Mouse (Mus musculus) cortical plate, adult 2 months (tissue): ENCODE data around the gene Ift88. TPM values are rescaled to one million over a fixed set of nuclear protein-coding genes. Genes with fewer than 3 reads are reported as not detected.
"Not testable (repeated sequence)": the region's sequence is repeated elsewhere in the genome, so short reads cannot be mapped to it uniquely, and the experiment has no call there.

Experiments
- H3K27ac ChIP-seq: fragments of 200-500 bp; 2 replicates; pipeline ENCODE4 v1.5.1; 2012; ENCODE audit warnings: low read length, control low read depth, inconsistent platforms; ENCODE audit not compliant: insufficient read depth
- H3K4me1 ChIP-seq: fragments of 200-500 bp; 2 replicates; pipeline ENCODE4 v1.6.1; 2011; ENCODE audit warnings: low read length; ENCODE audit not compliant: control insufficient read depth, insufficient read depth
- H3K4me3 ChIP-seq: fragments of 200-500 bp; 2 replicates; pipeline ENCODE4 v1.5.1; 2011; ENCODE audit warnings: mild to moderate bottlenecking, low read length, control low read depth; ENCODE audit not compliant: insufficient read depth
- CTCF ChIP-seq: fragments of 200-500 bp; IDR thresholded peaks from 2 replicates; pipeline ENCODE4 v1.5.1; 2011; ENCODE audit warnings: mild to moderate bottlenecking, control low read depth, low read length; ENCODE audit not compliant: insufficient read depth; ENCODE audit errors: extremely low read depth
- POLR2A ChIP-seq: fragments of 200-500 bp; IDR thresholded peaks from 2 replicates; pipeline ENCODE4 v1.6.1; 2011; ENCODE audit warnings: mild to moderate bottlenecking, low read length, control low read depth; ENCODE audit not compliant: insufficient read depth; ENCODE audit errors: extremely low read depth
- polyA plus RNA-seq: library from polyadenylated mRNA; depleted of rRNA; stranded (reverse); fragments of >200 nt; gene quantifications from 2 replicates; pipeline ENCODE4 v1.2.3, GENCODE M21; 2012

Gene Ift88
- polyA plus RNA-seq, 1 experiment = 17.2 TPM

DNA sequence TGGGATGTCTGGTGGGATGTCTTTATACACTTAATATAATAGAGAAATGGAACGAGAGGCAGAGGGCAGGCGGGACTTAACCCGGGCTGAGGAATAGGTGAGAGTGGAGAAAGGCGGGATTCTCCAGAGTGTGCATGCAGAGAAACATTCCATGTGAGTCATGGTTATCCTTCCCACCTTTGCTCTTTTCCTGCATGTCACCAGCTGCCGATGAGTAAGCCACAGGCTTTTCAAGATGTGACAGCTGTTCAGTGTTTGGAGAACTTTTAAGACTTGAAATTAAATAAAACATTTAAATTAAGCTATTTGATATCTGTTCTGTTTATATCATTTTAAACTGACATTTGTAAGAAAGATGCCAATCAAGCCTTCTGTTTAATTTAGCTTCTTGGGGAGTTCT lies 36.0 kb downstream of the Ift88 start:
- H3K27ac ChIP-seq = no peak overlapping the region
- TF ChIP-seq POLR2A (no peak), CTCF (no peak)
- no peaks in the 10 kb centered on the region for H3K4me1 ChIP-seq
- no peak overlapping the region for H3K4me3 ChIP-seq

DNA sequence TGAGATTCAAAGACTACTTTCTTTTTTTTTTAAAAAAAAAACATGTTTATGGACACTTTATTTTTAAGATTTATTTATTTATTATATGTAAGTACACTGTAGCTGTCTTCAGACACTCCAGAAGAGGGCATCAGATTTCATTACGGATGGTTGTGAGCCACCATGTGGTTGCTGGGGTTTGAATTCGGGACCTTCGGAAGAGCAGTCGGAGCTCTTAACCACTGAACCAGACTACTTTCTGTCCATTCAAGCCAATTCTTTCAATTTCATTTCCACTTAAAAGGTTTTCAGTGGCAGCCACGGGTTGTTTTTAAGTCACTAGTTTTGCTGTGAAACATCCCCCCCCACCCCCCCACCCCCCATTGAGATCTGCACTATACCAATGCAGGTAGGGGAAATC lies 36.5 kb downstream of the Ift88 start:
- not testable (repeated sequence) for H3K4me3 ChIP-seq, H3K27ac ChIP-seq, H3K4me1 ChIP-seq

DNA sequence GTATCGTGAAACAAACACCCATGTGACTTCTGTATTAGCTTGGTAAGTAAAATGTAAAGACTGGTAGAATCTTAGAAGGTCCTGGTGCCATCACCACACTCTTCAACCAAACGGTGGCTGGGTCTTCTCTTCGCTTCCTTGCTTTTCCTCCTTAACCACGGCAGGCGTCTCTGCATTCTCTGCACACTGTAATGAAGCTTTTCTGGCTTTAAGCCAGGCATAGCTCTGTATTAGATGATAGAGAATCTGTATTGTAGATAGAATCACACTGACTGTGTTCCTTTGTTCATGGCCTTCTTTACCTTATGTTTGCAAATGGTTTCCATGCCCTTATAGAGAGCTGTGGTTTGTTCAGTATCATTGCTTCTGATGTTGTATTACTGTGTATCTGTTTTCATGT lies 39.0 kb downstream of the Ift88 start:
- TF ChIP-seq POLR2A = no peak
- TF ChIP-seq CTCF = no peak
- Histone ChIP-seq H3K4me3 (no peak overlapping the region), H3K4me1 (no peaks in the 10 kb centered on the region), H3K27ac (no peak overlapping the region)

DNA sequence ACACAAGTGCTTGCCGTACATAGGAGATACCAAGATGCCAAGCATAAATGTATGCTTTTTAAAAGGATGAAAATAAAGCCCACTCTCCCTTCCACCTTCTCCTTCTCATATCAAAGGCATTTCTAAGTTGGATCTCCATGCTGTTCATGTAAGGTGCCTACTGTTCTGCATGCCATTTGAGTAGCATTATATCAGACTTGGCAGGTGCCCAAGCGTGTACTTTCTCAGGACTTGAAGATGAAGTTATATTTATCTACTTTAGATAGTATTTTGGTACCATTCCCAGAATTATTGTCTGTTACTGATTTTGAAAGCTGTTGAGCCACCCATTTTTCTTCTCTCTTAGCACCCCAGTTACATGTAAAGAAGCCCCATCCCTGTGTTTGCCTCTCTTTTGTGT lies 51.2 kb downstream of the Ift88 start:
- H3K4me3 ChIP-seq = no peak overlapping the region
- TF ChIP-seq CTCF (no peak), POLR2A (no peak)
- 0 out of 2 replicates have a peak overlapping the region, but pooled peaks have one; percentile 87 for H3K27ac ChIP-seq
- H3K4me1 ChIP-seq = peaks cover 5% of the 10 kb centered on the region

DNA sequence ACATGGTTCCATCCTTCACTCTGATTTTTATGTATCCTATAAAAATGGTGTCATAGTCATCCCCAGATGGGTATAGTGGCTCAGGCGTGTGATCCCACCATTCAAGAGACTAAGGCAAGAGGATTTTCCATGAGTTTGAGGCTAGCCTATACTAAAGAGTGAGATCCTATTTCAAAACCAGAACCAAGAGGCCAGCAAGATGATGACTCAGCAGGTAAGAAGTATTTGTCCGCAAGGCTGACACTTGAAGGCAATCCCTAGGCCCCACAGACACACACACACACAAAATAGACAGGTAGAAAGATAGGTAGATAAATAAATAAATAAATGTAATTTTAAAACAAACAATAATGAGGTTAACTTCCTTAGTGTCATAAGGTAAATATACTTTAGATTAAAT lies 58.4 kb downstream of the Ift88 start:
- H3K4me3 ChIP-seq = no peak overlapping the region
- H3K27ac ChIP-seq = no peak overlapping the region
- no peak for TF ChIP-seq POLR2A
- TF ChIP-seq CTCF = no peak
- no peaks in the 10 kb centered on the region for H3K4me1 ChIP-seq

DNA sequence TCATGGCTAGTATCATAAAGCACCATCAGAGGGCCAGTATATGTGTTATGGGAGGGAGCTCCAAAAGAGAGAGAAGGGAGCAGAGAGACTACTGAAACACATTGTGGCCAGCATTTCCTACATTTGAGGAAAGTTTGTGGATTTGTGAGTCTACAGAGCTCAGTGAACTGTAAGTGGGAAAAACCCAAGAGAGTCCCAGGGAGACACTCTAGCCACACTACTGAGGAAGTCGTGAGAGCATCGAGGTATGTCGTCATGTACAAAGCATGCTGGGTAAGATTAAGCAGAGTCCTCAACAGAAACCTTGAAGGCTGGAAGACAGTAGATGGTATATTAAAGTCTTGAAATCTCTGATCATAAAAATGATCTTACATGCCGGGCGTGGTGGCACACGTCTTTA lies 60.3 kb downstream of the Ift88 start:
- Histone ChIP-seq H3K4me3 (no peak overlapping the region), H3K4me1 (peaks cover 2% of the 10 kb centered on the region; the same call in 1 of the 2 replicates), H3K27ac (no peak overlapping the region)
- TF ChIP-seq POLR2A = no peak
- TF ChIP-seq CTCF = no peak

DNA sequence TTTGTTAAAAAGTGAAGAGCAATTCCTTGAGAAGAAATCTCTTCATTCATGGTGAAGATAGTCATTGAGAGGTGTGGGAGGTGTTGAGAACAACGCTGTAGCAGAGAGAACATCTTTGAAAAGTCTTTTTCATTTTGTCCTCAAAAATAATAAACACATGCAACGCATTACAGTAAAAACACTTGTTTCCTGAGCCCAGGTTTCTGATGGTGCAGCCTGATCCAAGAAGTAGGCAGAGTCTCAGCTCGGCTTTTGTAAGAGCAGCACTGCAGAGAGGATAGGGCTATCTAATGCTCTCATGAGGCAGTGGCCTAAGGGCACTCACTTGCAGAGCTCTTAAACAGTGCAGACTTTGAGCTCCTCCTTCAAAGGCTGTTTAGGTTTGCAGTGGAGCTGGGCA lies 65.8 kb downstream of the Ift88 start:
- TF ChIP-seq CTCF (no peak), POLR2A (no peak)
- H3K4me1 ChIP-seq = peaks cover 6% of the 10 kb centered on the region
- H3K4me3 ChIP-seq = no peak overlapping the region
- H3K27ac ChIP-seq = no peak overlapping the region

DNA sequence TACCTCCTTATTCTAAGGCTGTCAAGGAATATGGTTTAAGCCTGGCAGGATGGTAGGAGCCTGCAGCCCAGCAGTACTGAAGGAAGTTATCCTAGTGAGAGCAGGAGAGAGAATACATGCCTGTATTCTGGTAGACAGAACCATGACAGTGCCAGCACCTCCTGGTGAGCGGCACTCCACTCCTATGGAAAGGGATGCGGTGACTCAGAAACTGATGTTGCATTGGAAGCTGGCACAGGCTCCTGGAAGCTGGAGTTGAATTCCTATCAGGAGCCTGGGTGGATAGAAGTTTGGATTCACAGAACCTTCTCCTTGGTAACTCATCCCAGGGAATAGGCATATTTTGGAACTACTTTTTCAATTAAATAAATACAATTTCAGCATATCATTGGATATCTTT lies 70.0 kb downstream of the Ift88 start:
- TF ChIP-seq CTCF (no peak), POLR2A (no peak)
- peaks cover 6% of the 10 kb centered on the region for H3K4me1 ChIP-seq

DNA sequence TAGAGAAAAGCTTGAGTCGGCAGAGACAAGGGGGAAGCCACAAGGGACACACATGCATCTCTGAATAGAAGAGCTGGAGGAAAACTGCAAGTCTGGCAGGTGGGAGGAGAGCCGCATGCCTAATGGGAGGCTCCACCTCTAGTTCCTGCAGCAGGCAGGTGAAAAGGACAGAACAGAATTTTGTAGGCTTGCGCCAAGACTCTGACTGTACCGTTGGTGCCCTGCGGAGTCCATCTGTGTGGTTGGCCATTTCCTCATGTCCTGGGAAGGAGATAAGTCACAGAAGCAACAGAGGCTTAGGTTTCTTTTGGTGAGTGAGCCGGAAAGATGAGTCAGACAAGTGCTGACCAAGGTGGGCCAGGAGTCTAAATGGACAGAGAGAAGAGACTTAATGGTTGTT lies 79.9 kb downstream of the Ift88 start:
- H3K4me3 ChIP-seq = no peak overlapping the region
- TF ChIP-seq CTCF (no peak), POLR2A (no peak)
- no peaks in the 10 kb centered on the region for H3K4me1 ChIP-seq
- H3K27ac ChIP-seq = no peak overlapping the region

More for the DNA sequence above, 70.0 kb downstream of the Ift88 start:
- no peak overlapping the region for H3K4me3 ChIP-seq
- H3K27ac ChIP-seq = no peak overlapping the region

DNA sequence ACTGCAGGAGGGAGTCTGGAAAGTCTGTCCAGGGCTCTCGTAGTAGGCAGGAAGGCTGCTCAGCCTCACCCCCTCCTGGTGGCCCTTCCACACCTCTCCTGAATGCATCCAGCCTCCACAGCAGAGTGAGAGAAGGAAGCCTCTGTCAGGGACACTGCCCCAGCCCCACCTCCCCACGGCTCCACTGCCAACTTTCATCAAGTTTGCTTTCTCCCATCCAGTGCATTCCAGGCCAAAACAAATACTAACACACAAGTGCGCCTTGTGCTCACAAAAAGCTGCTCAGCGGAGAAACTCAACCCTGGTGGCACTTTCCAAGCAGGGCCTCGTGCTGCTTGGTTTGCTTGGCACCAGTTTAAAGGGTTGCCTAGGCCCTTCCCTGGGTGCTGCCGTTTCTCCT lies 85.7 kb downstream of the Ift88 start:
- Histone ChIP-seq H3K4me1 (no peaks in the 10 kb centered on the region), H3K27ac (no peak overlapping the region), H3K4me3 (no peak overlapping the region)
- TF ChIP-seq CTCF (no peak), POLR2A (no peak)
